Mouse (Mus musculus) kidney, embryonic 14.5 days (tissue): Measurements from ENCODE around the gene Abhd12. TPM values are rescaled to one million over a fixed set of nuclear protein-coding genes. Genes with fewer than 3 reads are reported as not detected.

Source experiments
- ATAC-seq: fragments of 200-750 bp; cut with Nextera tagmentation; 2 replicates; pipeline ENCODE4 v1.8.0; 2017; ENCODE audit warnings: moderate number of reproducible peaks, mild to moderate bottlenecking, moderate TSS enrichment, moderate library complexity; ENCODE audit not compliant: low FRiP score, low TSS enrichment
- H3K27ac ChIP-seq: fragments of 300-500 bp; sonication (generic); 2 replicates; pipeline ENCODE4 v1.5.1; 2014; ENCODE audit warnings: low read depth, mild to moderate bottlenecking, low read length, moderate library complexity, mixed read lengths
- H3K27me3 ChIP-seq: fragments of 300-500 bp; sonication (generic); 2 replicates; pipeline ENCODE4 v1.6.1; 2014; ENCODE audit warnings: mild to moderate bottlenecking, low read length; ENCODE audit not compliant: control insufficient read depth, insufficient read depth
- H3K36me3 ChIP-seq: fragments of 300-500 bp; sonication (generic); 2 replicates; pipeline ENCODE4 v1.6.1; 2014; ENCODE audit warnings: low read length, mixed read lengths; ENCODE audit not compliant: control insufficient read depth, insufficient read depth
- H3K4me1 ChIP-seq: fragments of 300-500 bp; sonication (generic); 2 replicates; pipeline ENCODE4 v1.6.1; 2014; ENCODE audit warnings: low read length, mixed read lengths; ENCODE audit not compliant: control insufficient read depth, insufficient read depth
- H3K4me2 ChIP-seq: fragments of 300-500 bp; sonication (generic); replicated peaks from 2 replicates; pipeline ENCODE4 v1.6.1; 2014; ENCODE audit warnings: low read depth, mild to moderate bottlenecking, low read length
- H3K4me3 ChIP-seq: fragments of 300-500 bp; sonication (generic); 2 replicates; pipeline ENCODE4 v1.5.1; 2014; ENCODE audit warnings: mild to moderate bottlenecking, low read length
- H3K9ac ChIP-seq: fragments of 300-500 bp; sonication (generic); 2 replicates; pipeline ENCODE4 v1.6.1; 2014; ENCODE audit warnings: low read depth, mild to moderate bottlenecking, low read length, moderate library complexity
- H3K9me3 ChIP-seq: fragments of 300-500 bp; sonication (generic); 2 replicates; pipeline ENCODE4 v1.6.1; 2016; ENCODE audit warnings: low read length; ENCODE audit not compliant: control insufficient read depth
- WGBS: fragments of 180-500 bp; shearing (Covaris S2); extraction: QIAGEN DNeasy Blood & Tissue Kit; methylation state at CpG from one replicate; pipeline ENCODE4 v1.1.7; 2014; 5-methylcytosine and 5-hydroxymethylcytosine counted together
- polyA plus RNA-seq: library from polyadenylated mRNA; unstranded; fragments of >200 nt; fragmentation: Nextera tagmentation; extraction: Ambion mirVana; gene quantifications from 2 replicates; pipeline ENCODE4 v1.2.1, GENCODE M21; 2014

Abhd12 gene
- polyA plus RNA-seq, 1 experiment from 2014 or later = 72.0 TPM

- WGBS = 85% methylated on average over 8 of the region's 8 CpGs
- Histone ChIP-seq H3K27me3 (no peaks in the 10 kb centered on the region), H3K4me1 (no peaks in the 10 kb centered on the region), H3K4me3 (no peak overlapping the region), H3K9ac (no peak overlapping the region), H3K27ac (no peak overlapping the region), H3K36me3 (no peaks in the 10 kb centered on the region; the same call in 1 of the 2 replicates), H3K4me2 (no peak overlapping the region), H3K9me3 (no peaks in the 10 kb centered on the region)
- no peak for ATAC-seq
Observed at GRCm38 (mm10) chr2:150847436-150847995, 57.0 kb downstream of the Abhd12 start.

GRCm38 (mm10) chr2:150844798-150845197 is 59.7 kb downstream of the Abhd12 start:
- Histone ChIP-seq H3K4me1 (no peaks in the 10 kb centered on the region), H3K4me2 (no peak overlapping the region), H3K9ac (no peak overlapping the region), H3K27me3 (no peaks in the 10 kb centered on the region), H3K27ac (no peak overlapping the region), H3K4me3 (no peak overlapping the region), H3K36me3 (peaks cover 2% of the 10 kb centered on the region; the same call in 1 of the 2 replicates), H3K9me3 (no peaks in the 10 kb centered on the region)
- ATAC-seq = no peak
- 74% methylated on average over 1 of the region's 1 CpGs for WGBS

GRCm38 (mm10) chr2:150842049-150842461 is 62.5 kb downstream of the Abhd12 start:
- no peak overlapping the region for H3K9ac ChIP-seq
- no peaks in the 10 kb centered on the region for H3K27me3 ChIP-seq
- ATAC-seq = no peak
- no peaks in the 10 kb centered on the region for H3K9me3 ChIP-seq
- 75% methylated on average over 7 of the region's 7 CpGs for WGBS
- no peaks in the 10 kb centered on the region for H3K4me1 ChIP-seq
- H3K27ac ChIP-seq = no peak overlapping the region
- no peak overlapping the region for H3K4me3 ChIP-seq
- no peak overlapping the region for H3K4me2 ChIP-seq
- peaks cover 8% of the 10 kb centered on the region for H3K36me3 ChIP-seq

GRCm38 (mm10) chr2:150841109-150841508 is 63.4 kb downstream of the Abhd12 start:
- H3K27me3 ChIP-seq = no peaks in the 10 kb centered on the region
- WGBS = 68% methylated on average over 11 of the region's 11 CpGs
- no peak overlapping the region for H3K4me2 ChIP-seq
- H3K9me3 ChIP-seq = no peaks in the 10 kb centered on the region
- no peak for ATAC-seq
- H3K27ac ChIP-seq = no peak overlapping the region
- H3K4me3 ChIP-seq = no peak overlapping the region
- peaks cover 8% of the 10 kb centered on the region for H3K36me3 ChIP-seq
- no peak overlapping the region for H3K9ac ChIP-seq
- H3K4me1 ChIP-seq = no peaks in the 10 kb centered on the region

- Histone ChIP-seq H3K27me3 (no peaks in the 10 kb centered on the region), H3K4me1 (no peaks in the 10 kb centered on the region), H3K9me3 (no peaks in the 10 kb centered on the region), H3K4me2 (no peak overlapping the region), H3K4me3 (no peak overlapping the region), H3K9ac (no peak overlapping the region), H3K27ac (no peak overlapping the region), H3K36me3 (peaks cover 8% of the 10 kb centered on the region)
- no peak for ATAC-seq
- whole genome bisulfite sequencing = 77% methylated on average over 12 of the region's 12 CpGs
Observed at GRCm38 (mm10) chr2:150839686-150840471, 64.7 kb downstream of the Abhd12 start.

GRCm38 (mm10) chr2:150837781-150838180 is 66.8 kb downstream of the Abhd12 start:
- no peaks in the 10 kb centered on the region for H3K4me1 ChIP-seq
- H3K4me2 ChIP-seq = no peak overlapping the region
- H3K36me3 ChIP-seq = peaks cover 23% of the 10 kb centered on the region
- H3K9ac ChIP-seq = no peak overlapping the region
- H3K9me3 ChIP-seq = no peaks in the 10 kb centered on the region
- H3K27ac ChIP-seq = no peak overlapping the region
- WGBS = 95% methylated on average over 3 of the region's 3 CpGs
- no peak for ATAC-seq
- H3K4me3 ChIP-seq = no peak overlapping the region
- no peaks in the 10 kb centered on the region for H3K27me3 ChIP-seq

GRCm38 (mm10) chr2:150836906-150837305 is 67.6 kb downstream of the Abhd12 start:
- no peak overlapping the region for H3K9ac ChIP-seq
- H3K4me2 ChIP-seq = no peak overlapping the region
- no peak overlapping the region for H3K4me3 ChIP-seq
- no peak for ATAC-seq
- no peaks in the 10 kb centered on the region for H3K4me1 ChIP-seq
- WGBS = 86% methylated on average over 15 of the region's 15 CpGs
- H3K27ac ChIP-seq = no peak overlapping the region
- no peaks in the 10 kb centered on the region for H3K27me3 ChIP-seq
- peaks cover 30% of the 10 kb centered on the region for H3K36me3 ChIP-seq
- H3K9me3 ChIP-seq = no peaks in the 10 kb centered on the region

- no peaks in the 10 kb centered on the region for H3K27me3 ChIP-seq
- no peaks in the 10 kb centered on the region for H3K4me1 ChIP-seq
- H3K36me3 ChIP-seq = peaks cover 39% of the 10 kb centered on the region
- H3K4me2 ChIP-seq = no peak overlapping the region
- WGBS = 95% methylated on average over 4 of the region's 4 CpGs
- no peak overlapping the region for H3K4me3 ChIP-seq
- H3K27ac ChIP-seq = no peak overlapping the region
- H3K9me3 ChIP-seq = no peaks in the 10 kb centered on the region
- no peak overlapping the region for H3K9ac ChIP-seq
- no peak for ATAC-seq
Observed at GRCm38 (mm10) chr2:150835975-150836374, 68.6 kb downstream of the Abhd12 start.

- Histone ChIP-seq H3K36me3 (peaks cover 53% of the 10 kb centered on the region), H3K4me3 (no peak overlapping the region), H3K27me3 (no peaks in the 10 kb centered on the region), H3K9me3 (no peaks in the 10 kb centered on the region), H3K27ac (no peak overlapping the region), H3K4me2 (no peak overlapping the region), H3K4me1 (no peaks in the 10 kb centered on the region), H3K9ac (no peak overlapping the region)
- ATAC-seq = no peak
- WGBS = 94% methylated on average over 7 of the region's 7 CpGs
Observed at GRCm38 (mm10) chr2:150834616-150835015, 69.9 kb downstream of the Abhd12 start.
